Mouse (Mus musculus): ENCODE measurements around the gene Rcan2.

Rcan2 gene

DNA sequence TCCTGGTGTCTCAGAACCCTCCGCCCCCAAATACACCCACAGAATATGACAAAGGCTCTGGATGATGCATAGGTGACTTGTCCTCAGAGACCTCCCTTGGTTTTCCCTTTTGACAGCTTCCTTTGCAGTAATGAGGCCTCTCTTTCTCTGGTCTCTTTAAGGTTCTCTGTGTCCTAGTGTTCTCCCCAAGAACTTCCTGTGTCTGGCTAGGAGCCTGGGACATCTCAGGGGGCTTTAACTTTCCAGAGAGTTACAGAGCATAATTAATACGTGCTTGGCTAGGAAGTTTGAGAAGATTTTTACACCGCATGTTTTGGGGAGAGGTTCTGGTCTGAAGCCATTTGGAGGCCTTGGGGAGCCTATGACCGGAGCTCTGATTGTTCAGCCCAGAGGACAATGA lies 128.7 kb downstream of the Rcan2 start:
- no peak for DNase-seq

DNA sequence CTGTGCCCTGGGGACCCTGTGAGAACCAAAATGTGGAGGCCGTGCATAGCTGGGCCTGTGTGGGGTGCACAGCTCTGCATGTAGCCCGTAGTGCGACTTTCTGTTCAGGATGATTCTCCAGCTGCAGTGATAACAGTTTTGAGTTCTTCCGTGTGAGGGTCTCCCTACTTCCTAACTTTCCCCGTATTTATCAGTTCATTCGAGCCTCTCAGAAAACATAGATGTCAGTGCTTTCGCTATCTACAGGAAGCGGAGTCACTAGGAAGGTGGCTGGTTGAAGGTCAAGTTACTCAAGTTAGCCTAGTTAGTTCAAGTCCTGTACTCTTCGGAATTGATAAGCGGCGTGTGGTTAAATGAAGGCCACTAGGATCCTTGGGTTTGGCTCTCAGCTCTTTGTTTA lies 130.6 kb downstream of the Rcan2 start:
- DNase-seq = no peak

- no peak for DNase-seq
Measured at GRCm38 (mm10) chr17:43934056-43934455, 132.9 kb downstream of the Rcan2 start.

GRCm38 (mm10) chr17:43952219-43952618 lies 151.1 kb downstream of the Rcan2 start:
- DNase-seq = no peak

GRCm38 (mm10) chr17:43952661-43953534 lies 151.7 kb downstream of the Rcan2 start:
- DNase-seq = peak; percentile 55

DNA sequence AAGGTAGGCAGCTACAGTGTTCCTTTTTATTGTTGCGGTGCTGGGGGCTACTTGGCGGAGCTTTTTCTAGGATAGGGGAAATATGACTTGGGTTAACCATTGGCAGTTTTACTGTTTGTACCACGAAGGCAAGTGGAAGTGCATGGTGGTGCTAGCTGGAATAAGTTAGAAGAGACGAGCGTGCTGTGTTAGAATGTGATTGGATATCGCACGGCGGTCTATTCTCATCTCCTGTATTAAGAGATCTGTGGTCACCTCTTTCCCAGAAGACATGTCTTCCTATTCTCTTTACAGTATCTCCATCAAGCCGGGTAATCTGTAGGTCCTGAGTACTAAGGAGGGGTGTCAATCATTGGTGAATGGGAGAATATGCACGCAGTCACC lies 152.4 kb downstream of the Rcan2 start:
- no peak for DNase-seq

- DNase-seq = no peak
Measured at GRCm38 (mm10) chr17:43959797-43960196, 158.6 kb downstream of the Rcan2 start.

GRCm38 (mm10) chr17:43969943-43970342 lies 168.8 kb downstream of the Rcan2 start:
- no peak for DNase-seq

- no peak for DNase-seq
Measured at GRCm38 (mm10) chr17:43977572-43977971, 176.4 kb downstream of the Rcan2 start.

DNA sequence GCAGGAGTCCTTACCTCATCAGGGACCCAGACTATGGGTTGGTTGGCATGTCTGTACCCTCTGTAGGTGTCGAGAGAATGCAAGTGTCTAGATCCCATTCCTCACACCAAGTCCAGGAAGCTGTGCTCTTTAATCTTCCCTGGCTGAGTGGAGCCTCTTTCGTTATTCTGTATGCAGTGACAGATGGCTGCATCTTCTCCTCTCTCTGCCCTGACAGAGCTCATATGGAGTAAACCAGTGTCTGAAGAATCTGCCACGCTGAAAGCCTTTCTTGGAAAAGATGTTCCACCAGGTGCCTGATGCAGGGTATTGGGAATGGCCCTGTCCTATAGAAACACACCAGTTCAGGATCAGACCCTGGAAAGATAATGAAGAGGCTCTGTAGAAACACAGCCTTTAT lies 178.8 kb downstream of the Rcan2 start:
- DNase-seq = no peak

DNA sequence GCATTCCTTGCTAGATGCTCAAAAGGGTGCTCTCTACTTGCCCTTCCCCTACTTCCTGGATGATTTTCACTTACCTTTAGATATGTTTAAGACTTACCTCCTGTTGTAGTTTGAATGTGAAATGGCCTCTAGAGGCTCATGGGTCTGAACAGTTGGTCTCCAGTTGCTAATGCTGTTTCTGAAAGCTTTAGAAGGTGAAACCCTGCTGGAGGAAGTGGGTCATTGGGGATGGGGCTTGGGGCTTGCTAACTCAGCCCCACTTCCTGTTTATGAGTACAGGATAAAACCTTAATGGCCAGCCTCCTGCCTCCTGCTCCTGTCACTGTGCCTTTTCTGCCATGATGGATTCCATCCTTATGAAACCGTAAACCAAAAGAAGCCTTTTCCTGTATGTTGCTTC lies 181.4 kb downstream of the Rcan2 start:
- no peak for DNase-seq

GRCm38 (mm10) chr17:43989334-43989945 lies 188.3 kb downstream of the Rcan2 start:
- DNase-seq = peak; percentile 25

GRCm38 (mm10) chr17:43990957-43991383 lies 189.8 kb downstream of the Rcan2 start:
- no peak for DNase-seq

GRCm38 (mm10) chr17:43994080-43994479 lies 192.9 kb downstream of the Rcan2 start:
- DNase-seq = no peak

DNA sequence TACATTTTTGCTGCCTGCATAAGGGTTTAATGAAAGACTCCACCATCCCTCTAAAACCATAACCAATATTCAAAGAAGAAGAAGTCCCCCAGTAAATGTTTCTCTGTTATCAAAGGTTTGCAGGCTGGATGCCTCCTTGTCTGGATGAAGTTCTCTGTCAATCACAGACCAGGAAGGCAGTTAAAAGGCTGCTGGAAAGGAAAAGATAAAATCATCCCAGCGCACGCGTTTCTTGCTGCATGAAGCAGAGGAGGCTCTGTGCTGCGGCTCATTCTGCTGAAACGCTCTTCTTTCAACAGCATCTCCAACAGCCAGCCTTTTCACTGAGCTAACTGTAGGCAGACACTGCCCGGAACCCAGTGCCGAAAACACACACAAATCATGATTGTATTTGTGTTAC lies 196.4 kb downstream of the Rcan2 start:
- peak; percentile 14 for DNase-seq

DNA sequence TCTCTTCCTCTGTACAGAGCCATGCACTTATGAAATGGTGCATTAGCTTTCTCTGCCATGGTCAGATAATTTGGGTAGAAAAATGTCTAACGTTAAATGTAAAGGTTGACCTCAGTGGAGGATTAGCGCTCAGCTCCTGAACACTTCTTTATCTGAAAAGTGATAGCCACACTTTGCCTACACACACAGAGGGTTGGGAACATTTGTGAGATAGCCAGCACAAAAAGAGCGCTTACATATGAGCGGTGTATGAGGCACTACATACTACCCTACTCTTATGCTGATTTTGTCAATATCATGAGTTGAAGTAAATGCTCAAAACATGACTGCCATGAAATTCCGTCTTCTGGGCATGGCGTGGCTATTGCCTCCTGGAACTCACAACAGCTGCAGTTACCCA lies 196.9 kb downstream of the Rcan2 start:
- DNase-seq = no peak

GRCm38 (mm10) chr17:44004401-44004800 lies 203.2 kb downstream of the Rcan2 start:
- no peak for DNase-seq

DNA sequence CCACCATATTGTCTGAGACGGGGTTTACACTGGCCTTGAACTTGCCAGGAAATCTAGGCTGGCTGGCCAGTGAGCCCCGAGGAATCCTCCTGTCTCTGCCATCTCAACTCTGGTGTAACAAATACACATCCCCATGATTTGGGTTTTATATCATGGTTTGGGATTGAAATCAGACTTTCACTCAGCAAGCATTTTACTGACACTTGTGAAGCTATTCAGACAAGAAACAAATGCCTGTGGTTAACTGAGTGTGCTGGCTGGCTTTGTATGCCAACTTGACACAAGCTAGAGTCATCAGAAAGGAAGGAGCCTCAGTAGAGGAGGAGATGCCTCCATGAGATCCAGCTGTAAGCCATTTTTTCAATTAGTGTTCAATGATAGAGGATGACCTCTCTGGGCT lies 206.3 kb downstream of the Rcan2 start:
- DNase-seq = no peak

GRCm38 (mm10) chr17:44011917-44012316 lies 210.8 kb downstream of the Rcan2 start:
- no peak for DNase-seq

DNA sequence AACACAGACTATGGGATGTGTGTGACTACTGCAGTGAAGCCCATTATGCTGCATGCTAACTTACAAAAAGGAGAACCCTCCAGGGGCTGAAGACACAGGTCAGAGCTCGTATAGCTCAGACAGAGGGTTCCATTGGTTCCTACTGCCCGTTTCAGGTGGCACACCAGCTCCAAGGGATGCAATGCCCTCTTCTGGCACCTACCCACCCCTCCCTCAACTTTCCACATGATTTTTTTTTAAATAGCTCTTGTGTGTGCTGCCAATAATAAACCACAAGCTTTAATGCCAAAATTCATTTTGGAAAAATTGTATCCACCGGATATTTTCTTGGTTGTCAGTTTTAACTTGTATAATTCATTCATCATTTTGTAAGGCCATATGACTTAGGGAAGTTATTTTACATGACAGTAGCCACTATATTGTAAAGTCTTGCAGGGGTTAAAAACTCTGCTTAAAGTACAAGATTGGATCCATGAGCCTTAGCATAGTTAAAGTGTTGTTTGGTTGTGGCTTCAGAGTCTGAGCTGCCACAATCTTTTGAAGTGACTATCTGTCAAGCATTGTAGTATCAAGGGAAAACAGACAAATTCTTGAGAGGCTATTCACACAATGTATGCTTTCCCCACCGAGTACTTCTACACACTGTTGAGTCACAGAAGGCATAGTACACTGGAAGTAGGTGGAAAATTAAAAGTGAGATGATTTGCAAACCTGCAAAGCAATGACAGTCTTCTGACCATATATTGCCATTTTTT lies 212.8 kb downstream of the Rcan2 start:
- DNase-seq = no peak

DNA sequence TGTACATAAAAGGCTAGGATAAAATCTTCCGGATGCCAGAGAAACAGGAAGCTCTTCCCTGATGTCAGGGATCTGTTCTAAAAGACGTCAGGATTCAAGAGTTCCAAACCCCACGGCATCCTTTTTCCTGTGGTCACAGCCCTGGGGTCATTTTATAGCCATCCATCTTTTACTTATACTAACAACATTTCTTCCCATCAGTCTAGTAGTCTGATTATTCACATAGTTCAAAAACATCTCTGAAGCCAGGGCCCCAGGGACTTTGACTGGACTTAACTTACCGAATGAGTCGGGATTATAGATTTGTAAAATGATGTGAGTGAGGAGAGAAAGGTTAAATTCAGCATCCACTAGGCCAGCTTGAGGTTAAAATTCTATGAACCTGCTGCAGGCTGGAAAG lies 215.2 kb downstream of the Rcan2 start:
- DNase-seq = no peak

DNA sequence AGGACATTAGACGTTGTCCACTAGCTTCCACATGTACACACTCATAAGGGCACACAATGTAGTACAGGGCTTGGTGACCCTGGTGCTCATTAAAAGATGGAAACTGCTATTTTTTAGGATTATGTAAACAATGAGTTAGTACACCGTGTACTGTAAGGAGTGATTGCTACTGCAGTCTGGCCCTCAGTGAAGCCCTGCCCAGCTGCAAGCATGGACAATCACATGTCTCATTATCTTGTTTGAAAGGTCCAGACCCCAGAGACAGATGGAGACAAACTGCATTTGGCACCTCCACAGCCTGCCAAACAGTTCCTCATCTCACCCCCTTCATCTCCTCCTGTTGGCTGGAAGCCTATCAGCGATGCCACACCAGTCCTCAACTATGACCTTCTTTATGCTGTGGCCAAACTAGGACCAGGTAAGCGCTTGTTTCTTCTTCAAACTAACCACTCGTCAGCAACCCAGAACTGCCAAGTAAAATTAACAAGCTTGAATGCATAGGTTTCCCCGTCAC lies 219.6 kb downstream of the Rcan2 start:
- DNase-seq = no peak

GRCm38 (mm10) chr17:44023842-44024241 lies 222.7 kb downstream of the Rcan2 start:
- DNase-seq = no peak

GRCm38 (mm10) chr17:44025011-44025410 lies 223.9 kb downstream of the Rcan2 start:
- DNase-seq = no peak

All from right cerebral cortex, postnatal 14 days (tissue).